Mouse (Mus musculus) adrenal gland, adult 8-10 months (tissue): ENCODE results near the gene Ipo11. TPM values are rescaled to one million over a fixed set of nuclear protein-coding genes. Genes with fewer than 3 reads are reported as not detected.

Experiments
- DNase-seq: peaks from one replicate; pipeline ENCODE4 v3.0.0; 2022
- total RNA-seq, 4 experiments: library from RNA; stranded (reverse); gene quantifications; 2 replicates each; pipeline ENCODE4 v1.2.4; 2022

The Ipo11 gene
- total RNA-seq, 4 experiments from 2014 or later = 35.5 to 40.7 (median 38.3) TPM

DNA sequence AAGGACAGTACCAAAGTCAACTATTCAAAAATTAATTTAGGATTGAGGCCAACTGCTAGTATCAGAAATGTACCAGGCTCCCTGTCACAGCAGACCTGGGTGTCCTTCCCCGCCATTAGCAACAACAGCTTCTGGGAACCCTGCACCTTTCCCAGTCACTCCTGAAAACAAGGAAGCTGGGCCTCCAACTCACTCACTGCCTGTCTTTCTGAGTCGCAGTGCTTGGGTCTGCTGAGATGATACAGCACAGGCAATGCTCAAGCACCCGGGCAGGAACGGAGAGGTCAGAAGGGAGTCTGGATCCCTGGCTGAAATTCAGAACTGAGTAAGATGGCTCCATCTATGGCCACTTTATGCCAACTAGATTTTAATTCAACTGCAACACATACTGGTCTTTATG lies 123.2 kb downstream of the Ipo11 start:
- no peak for DNase-seq

DNA sequence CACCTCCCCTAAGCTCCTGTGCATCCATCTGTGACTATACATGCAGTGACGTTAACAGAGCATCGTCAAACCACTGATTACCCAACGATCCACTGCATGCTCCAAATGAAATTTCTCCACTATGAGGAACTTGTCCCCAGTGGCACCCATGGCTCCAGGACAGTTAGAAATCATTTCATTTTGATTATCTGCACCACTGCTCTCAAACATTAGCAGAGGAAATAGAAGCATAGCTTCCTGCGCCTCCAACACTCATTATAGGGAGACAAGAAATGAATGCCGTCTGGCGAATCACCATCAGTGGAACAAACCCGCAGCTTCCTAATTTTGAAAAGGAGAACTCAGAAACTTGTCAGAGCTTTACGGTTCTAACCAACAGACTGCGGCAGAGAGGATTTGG lies 123.7 kb downstream of the Ipo11 start:
- DNase-seq = no peak

DNA sequence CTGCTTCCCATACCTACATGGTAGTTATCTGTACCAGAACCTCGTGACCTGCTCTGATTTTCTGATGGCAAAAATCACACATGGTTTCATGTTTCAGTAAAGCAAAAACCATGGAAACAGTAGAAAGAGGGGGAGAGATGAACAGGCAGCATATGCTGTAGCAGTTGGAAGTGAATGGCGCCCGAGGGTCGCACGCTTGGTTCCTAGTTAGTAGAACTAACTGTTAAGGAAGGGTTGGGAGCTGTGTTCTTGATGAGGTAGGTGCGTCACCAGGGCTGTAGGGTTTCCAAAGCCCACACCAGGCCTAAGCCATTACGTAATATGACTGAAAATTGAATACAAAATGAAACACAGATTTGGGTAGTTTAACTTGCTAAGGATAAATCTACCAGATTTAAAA lies 126.6 kb downstream of the Ipo11 start:
- no peak for DNase-seq

DNA sequence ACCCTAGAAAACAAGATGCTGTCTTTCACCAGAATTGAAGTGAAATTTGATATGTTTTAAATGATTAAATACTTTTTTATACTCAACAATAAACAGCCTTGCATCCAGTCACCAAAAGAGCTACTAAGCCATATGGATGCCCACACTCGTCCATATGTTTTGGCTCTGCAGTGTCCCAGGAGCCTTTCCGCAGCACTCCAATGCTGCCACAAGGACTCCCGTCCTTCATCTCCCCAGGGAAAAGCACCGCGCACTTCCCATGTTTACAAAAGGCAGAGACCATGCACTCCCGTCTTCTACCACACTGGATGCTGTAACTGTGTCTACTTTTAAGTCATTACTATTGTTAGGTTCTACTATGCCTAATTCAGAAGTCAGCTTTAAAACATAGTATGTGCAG lies 127.9 kb downstream of the Ipo11 start:
- no peak for DNase-seq

DNA sequence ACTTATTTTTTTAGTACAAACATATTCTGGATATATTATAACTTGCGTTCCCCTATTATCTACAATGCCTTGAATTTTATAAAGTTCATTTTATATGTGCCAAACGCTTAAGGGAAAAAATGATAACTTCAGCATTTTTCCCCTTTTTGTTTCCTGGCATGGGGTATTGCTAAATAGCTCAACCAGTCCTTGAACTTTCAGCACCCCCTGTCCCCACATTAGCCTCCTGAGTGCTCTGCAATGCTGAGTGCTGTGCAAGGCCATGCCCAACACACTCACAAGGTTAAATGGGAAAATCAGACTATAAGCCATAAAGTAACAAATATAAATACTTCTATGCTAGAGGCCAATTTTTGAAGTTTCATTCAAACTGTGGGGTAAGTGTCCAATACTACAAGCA lies 128.4 kb downstream of the Ipo11 start:
- DNase-seq = no peak

DNA sequence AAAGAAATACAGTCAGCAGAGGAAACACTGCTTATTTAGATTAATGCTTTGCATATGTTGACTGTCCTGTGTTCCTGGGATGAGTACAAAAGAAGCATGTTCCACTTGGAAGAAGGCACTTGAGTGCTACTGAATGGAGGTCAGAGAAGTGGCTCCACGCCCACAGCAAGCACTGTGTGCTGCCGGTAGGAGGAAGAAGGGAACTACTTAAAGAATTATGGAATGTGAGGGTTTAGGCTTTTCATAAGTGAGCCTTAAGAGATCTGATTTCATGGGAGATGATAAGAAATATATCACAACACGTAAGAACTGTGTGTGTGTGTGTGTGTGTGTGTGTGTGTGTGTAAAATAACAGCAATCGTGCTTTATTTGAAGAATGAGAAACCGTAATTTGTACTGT lies 129.5 kb downstream of the Ipo11 start:
- DNase-seq = no peak

DNA sequence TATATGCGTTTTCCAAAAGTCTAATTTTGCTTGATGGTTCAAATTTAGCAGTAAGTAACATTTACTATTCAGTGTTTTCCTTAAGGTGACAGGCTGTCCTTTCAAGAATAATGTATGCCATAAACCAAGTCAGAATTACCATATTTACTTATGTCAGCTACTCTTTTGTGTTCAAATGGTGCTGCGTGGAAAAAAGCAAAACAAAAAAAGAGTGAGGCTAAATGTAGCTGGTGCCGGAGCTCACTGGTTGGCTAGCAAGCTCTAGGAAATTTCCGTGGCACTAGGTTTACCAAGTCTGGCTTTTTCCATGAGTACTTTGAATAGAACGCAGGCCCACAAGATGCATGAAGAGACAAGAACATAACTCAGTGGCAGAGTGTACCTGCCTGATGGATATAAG lies 131.6 kb downstream of the Ipo11 start:
- DNase-seq = no peak

DNA sequence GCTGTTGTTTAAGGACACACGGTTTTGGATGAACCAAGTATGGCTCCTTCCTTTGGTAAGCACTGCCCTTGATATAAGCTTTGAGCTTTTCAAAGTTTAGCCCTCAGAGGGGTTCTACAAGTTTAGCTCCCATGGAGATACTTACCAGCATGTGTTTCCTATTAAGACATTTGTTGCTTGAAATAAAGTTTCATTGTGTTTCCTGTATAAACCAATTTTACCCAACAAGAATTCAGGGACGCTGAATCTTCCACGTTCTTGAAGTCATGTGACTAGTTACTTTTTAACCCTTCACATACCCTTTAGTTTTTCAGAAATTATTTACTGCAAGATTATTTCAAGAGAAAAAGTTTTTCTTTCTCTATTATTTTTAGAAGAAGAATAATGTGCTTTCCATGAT lies 138.7 kb downstream of the Ipo11 start:
- no peak for DNase-seq

DNA sequence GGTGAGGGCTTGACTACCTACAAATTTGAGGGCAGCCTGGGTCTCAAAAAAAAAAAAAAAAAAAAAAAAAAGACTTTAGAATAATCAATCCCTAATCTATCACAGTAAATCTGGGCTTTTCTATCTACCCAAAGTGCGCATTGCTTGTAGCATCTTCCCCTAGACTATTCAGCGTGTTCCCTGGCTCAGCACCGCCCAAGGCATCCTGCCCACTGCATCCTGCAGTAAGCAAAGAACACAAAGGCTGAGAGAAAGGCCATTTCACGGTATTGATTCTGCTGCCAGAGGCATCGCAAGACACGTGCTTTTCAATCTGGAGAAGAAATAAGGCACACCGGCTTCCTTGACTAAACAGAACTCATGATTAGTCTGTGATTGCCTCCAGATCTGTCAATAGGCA lies 147.9 kb downstream of the Ipo11 start:
- no peak for DNase-seq

DNA sequence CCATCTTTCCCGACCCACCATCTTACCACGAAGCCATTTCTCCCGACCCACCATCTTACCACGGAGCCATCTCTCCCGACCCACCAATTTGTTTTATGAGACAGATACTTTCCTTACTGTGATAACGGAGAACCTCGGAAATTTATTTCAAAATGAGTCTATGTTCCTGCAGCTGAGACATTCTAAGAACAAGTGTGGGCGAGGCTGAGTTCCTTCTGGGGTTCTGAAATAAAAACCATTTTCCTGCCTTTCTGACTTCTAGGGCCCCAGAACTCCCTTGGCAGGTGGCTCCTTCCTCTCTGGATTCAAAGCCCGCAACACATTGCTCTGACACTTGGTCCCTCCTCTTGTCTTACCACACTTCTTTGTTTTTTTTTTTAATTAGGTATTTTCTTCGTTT lies 168.0 kb downstream of the Ipo11 start:
- DNase-seq = no peak

DNA sequence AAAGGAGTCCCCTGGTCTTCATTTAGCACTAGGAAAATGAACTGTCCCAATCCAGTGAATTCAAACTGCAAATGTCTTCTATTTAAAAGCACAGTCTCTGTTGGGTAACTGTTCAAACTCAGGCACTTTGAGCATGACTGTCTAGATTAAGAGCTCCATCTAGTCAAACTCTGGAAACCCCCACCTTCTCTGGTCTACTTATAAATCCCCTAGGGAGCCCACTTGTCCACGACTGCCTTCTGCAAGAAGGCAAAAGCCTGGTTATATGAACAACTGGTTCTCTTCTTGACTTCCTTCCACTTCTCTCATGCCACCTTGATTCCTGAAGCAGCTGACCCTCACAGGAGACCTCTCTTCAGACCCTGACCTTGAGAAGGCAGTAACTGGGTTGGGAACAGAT lies 174.1 kb downstream of the Ipo11 start:
- no peak for DNase-seq

DNA sequence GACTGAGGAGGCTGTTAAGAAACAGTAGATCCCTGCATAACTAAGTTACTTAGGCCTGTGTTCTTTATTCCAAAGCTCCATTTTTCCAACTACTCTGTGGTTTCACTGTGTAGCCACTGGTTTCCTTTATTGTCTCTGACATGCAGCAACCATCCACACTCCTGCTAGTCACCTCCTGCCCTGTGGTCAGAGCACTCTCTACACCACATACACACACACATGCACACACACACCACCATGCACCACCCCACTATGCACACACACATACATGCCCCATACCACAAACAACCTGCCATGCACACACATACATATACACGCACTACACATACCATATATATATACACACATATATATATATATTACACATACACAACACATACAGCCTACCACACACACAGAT lies 175.1 kb downstream of the Ipo11 start:
- DNase-seq = no peak

DNA sequence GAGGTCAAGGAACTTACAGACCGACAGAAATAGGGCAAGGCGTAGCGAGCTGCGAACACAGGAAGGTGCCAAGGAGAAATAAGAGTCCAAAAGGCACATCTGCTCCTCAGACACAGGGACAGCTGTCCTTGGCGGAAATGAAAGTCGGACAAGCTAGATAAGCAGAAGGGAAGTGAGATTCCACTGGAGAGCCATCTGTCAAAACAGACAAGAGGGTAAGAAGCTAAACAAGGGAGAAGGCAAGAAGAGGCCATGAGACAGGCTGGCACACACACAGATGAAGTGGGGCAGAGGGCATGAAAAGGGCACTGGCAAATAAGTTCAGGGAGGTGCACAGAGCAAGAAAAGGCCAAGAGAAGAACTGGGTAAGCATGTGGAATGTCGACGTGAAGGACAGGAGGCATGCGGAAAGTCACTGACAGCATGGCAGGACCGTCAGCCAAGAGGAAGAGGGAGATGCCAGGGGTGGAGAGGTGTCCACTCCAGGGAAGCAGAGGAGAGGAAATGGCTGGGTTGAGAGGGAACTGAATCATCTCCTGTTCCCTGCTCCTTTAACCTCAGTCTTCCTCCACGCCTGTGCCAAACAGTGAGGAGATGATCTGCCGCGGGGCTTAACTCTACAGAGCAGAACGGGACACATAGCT lies 176.4 kb downstream of the Ipo11 start:
- peak; percentile 53 for DNase-seq

DNA sequence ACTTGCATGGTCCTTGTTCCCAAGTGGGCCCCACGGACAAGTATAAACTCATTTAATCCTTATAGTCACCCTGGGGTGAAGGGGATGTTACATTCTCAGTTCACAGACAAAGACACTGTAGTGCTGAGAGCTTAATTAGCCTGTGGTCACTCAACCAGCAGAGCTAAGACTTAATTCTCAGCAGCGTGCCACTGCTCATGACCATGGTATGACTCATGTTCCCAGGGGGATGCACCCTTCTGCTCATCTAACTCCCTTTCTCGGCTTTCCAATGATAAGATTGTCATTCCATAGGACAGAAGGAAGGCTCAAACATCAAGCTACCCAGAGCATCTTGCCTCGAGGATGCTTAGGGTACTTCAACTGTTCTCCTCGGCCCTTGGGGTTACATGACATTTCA lies 180.9 kb downstream of the Ipo11 start:
- no peak for DNase-seq

DNA sequence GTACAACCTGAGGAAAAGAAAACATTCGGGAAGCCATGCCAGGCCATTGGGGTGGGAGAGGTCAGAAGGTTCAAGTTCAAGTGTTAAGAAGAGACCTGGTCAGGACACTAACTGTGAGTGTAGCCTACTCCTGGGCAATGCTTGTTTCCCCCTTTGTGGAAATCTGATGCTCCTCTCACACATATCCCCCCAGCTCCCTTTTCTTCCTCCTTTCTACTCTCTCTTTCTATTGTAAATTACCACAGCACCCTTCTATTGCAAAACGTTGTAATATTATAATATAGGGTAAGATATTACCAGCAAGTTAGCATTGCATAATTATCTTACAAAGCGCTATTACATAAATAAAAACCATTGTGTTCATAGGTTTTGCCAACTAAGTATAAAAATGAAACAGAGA lies 182.5 kb downstream of the Ipo11 start:
- no peak for DNase-seq

DNA sequence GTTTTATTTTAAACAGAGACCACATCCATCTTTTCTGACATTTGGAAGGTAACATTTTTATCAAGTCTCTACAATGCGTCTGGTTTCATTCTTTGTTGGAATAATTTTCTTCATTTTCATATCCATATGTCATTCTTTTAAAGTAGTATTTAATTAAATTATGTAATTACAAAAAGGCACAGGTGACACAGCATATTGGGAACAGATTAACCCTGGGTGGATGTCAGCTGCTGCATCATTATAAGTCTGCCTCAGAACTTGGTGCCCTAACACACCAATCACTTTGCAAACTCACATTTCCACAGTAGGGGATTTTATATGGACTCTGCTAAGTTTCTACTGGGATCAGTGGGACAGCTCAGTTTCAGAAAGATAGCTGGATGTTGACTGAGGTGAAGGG lies 184.8 kb downstream of the Ipo11 start:
- DNase-seq = no peak

DNA sequence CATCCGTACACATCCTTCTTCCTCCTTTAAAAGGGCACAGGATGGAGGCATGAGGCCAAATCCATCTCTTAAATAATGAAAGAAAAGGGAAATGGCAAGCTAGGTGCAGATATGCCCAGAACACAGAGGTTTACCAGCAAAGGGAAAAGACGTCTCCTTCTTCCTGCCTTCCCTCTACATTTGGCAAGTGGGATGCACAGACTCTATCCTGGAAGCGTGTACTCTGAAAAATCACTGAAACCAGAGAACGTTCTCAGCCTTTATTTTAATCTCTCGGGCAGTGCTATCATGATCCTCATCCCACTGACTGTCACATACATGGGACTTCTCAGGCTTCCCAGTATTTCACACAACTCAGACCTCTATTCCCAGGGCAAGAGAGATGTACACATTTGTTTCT lies 189.9 kb downstream of the Ipo11 start:
- DNase-seq = no peak

DNA sequence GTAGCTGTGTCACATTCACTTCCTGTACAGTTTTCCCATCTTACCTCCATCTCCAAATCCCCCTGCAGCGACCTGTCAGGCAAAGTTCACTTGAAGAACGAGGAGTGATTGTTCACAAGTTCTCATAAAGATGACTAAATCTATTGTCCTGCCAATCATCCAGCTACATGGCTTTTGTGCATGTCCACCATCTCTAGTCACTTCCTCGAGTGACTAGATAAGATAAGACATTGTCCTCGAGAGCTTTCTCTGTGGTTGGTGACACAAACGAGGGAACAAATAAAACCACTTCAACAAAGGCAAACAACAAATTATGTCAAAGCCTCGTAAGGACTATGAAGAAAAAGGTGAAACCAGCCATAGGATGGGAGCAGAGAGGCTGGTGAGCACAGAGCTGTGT lies 191.6 kb downstream of the Ipo11 start:
- DNase-seq = no peak

Other genes with a start within 250 kb of the Ipo11 start
- 10 to 100 TPM; 11.7 to 19.7 (median 17.7) TPM for gene Dimt1, start 10.2 kb upstream of the Ipo11 start, total RNA-seq
- 10 to 100 TPM; 35.1 to 62.0 (median 52.1) TPM for gene Kif2a, start 85.2 kb upstream of the Ipo11 start, total RNA-seq